Mouse (Mus musculus) CH12.LX (cell line): ENCODE measurements around the gene Wfikkn1.

Experiments used
- CTCF ChIP-seq, 2 experiments: IDR thresholded peaks in 1 of 2; conservative IDR thresholded peaks in 1 of 2; 2 replicates each; pipeline ENCODE4 v1.5.1; 2011 to 2012; ENCODE audit warnings: low read depth in 2 of 2, low read length in 2 of 2, improper control_type of control experiment in 1 of 2, inconsistent platforms in 1 of 2, mild to moderate bottlenecking in 1 of 2, moderate library complexity in 1 of 2
- EP300 ChIP-seq: IDR thresholded peaks from 2 replicates; pipeline ENCODE4 v1.6.1; 2011; ENCODE audit warnings: low read length, improper control_type of control experiment
- GABPA ChIP-seq: IDR thresholded peaks from 2 replicates; pipeline ENCODE4 v1.6.1; 2012; ENCODE audit warnings: low read depth, low read length, improper control_type of control experiment, inconsistent platforms; ENCODE audit not compliant: insufficient replicate concordance
- IRF4 ChIP-seq: IDR thresholded peaks from 2 replicates; pipeline ENCODE4 v1.6.1; 2014; ENCODE audit warnings: low read depth, mild to moderate bottlenecking, inconsistent platforms, low read length, improper control_type of control experiment
- POLR2A ChIP-seq: IDR thresholded peaks from 2 replicates; pipeline ENCODE4 v1.6.1; 2011; ENCODE audit warnings: low read depth, mild to moderate bottlenecking, improper control_type of control experiment, low read length
- POLR2AphosphoS2 ChIP-seq: IDR thresholded peaks from 2 replicates; pipeline ENCODE4 v1.6.1; 2011; ENCODE audit warnings: low read depth, low read length, improper control_type of control experiment
- TBP ChIP-seq: conservative IDR thresholded peaks from 2 replicates; pipeline ENCODE4 v1.6.1; 2011; ENCODE audit warnings: low read depth, low read length, improper control_type of control experiment
- TCF12 ChIP-seq: IDR thresholded peaks from 2 replicates; pipeline ENCODE4 v1.6.1; 2014; ENCODE audit warnings: low read depth, mild to moderate bottlenecking, inconsistent platforms, low read length, improper control_type of control experiment
- ZKSCAN1 ChIP-seq: IDR thresholded peaks from 2 replicates; pipeline ENCODE4 v1.6.1; 2012; ENCODE audit warnings: low read depth, inconsistent platforms, low read length, improper control_type of control experiment, borderline replicate concordance

DNA sequence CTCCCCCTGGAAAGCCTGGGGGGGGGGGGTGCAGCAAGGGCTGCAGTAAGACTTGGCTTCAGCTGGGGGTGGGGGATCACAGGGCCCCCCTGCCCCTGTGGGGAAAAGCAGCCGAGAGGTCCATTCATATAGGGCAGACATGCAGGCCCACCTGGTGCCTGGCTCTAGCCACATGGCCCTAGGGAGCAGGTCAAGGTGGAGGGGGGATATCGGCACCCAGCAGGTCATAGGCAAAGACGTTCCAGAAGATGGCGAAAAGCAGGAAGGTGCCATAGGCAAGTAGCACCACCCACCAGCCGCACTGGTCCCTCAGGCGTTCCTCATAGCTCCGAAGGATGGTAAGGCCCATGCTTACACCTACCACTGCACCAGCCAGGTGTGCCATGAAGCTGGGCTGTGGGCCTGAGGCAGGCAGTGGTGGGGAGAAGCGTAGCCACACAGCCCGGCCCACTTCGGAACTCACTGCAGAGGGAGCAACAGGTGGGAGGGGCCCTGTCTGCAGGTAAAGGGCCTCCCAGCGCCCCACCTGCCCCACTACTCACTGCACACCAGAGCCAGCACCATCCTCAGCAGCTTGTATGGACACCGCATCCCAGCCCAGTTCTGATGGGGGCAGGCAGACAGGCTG is 45.9 kb downstream of the Wfikkn1 start:
- no peak for TF ChIP-seq IRF4
- no peak for TF ChIP-seq TCF12
- no peak for TF ChIP-seq CTCF (conservative IDR thresholded peaks at IDR 0.05 in 1 of 2, IDR thresholded peaks at IDR 0.05 in 1 of 2; ENCODE audit: low read depth in 2 of 2, low read length in 2 of 2)
- TF ChIP-seq EP300: no peak
- no peak for TF ChIP-seq ZKSCAN1
- no peak for TF ChIP-seq POLR2AphosphoS2
- TF ChIP-seq POLR2A: no peak
- TF ChIP-seq TBP: no peak
- TF ChIP-seq GABPA: no peak
